Comparison of ENCODE assay signal across 14 mouse cellular contexts in genomic region chr2:173247911-173248310, GRCm38 (mm10). TPM values are rescaled to one million over a fixed set of nuclear protein-coding genes. Genes with fewer than 3 reads are reported as not detected.
DNase-seq lines count a peak whose midpoint lies in the region; ATAC-seq and TF ChIP-seq lines count a peak whose summit lies in the region.
"Had no signal": no experiment of that assay in that cellular context is flagged by ENCODE, and none has a peak within 500 bp of the region (broad histone marks: within the 10 kb centered on the region; RNA-seq: fewer than 3 reads in every experiment).

No protein-coding gene starts in this region.

- no peak for DNase-seq in heart, postnatal 4 days
- no peak for DNase-seq in stomach, postnatal 0 days (ENCODE audit: low spot score)
- DNase-seq in midbrain, embryonic 11.5 days (ENCODE audit: low spot score, missing footprints) = no peak
- no peak for DNase-seq in adrenal gland, postnatal 10 days
- DNase-seq: cerebellum, adult 11-12 months; heart, adult 18-20 months had no signal

- no peak for TF ChIP-seq CTCF in stomach, postnatal 0 days (IDR thresholded peaks at IDR 0.05; ENCODE audit: low read depth)

- H3K4me1 ChIP-seq in heart, embryonic 15.5 days (replicated peaks) = peaks cover 83% of the 10 kb centered on the region
- peaks cover 72% of the 10 kb centered on the region for H3K4me1 ChIP-seq in midbrain, embryonic 12.5 days
- peaks cover 84% of the 10 kb centered on the region for H3K4me1 ChIP-seq in midbrain, embryonic 13.5 days (replicated peaks)
- H3K4me1 ChIP-seq in kidney, embryonic 14.5 days (ENCODE audit: control insufficient read depth, insufficient read depth, low read length) = peaks cover 77% of the 10 kb centered on the region
- peaks cover 17% of the 10 kb centered on the region for H3K4me1 ChIP-seq in stomach, postnatal 0 days (replicated peaks; ENCODE audit: control insufficient read depth, insufficient read depth)
- H3K4me1 ChIP-seq in midbrain, embryonic 11.5 days (ENCODE audit: control insufficient read depth, insufficient read depth, low read length) = peaks cover 36% of the 10 kb centered on the region

- H3K9me3 ChIP-seq in heart, embryonic 15.5 days (replicated peaks) = no peaks in the 10 kb centered on the region
- no peaks in the 10 kb centered on the region for H3K9me3 ChIP-seq in midbrain, embryonic 12.5 days
- no peaks in the 10 kb centered on the region for H3K9me3 ChIP-seq in midbrain, embryonic 13.5 days
- no peaks in the 10 kb centered on the region for H3K9me3 ChIP-seq in kidney, embryonic 14.5 days (ENCODE audit: control insufficient read depth, low read length)
- no peaks in the 10 kb centered on the region for H3K9me3 ChIP-seq in stomach, postnatal 0 days (ENCODE audit: control insufficient read depth, low read length)
- no peaks in the 10 kb centered on the region for H3K9me3 ChIP-seq in midbrain, embryonic 11.5 days (ENCODE audit: control insufficient read depth, low read length)

- no peak for TF ChIP-seq EP300 in stomach, postnatal 0 days (optimal IDR thresholded peaks at IDR 0.05)

- no peak overlapping the region for H3K4me3 ChIP-seq in heart, embryonic 15.5 days
- H3K4me3 ChIP-seq in midbrain, embryonic 12.5 days = no peak overlapping the region
- no peak overlapping the region for H3K4me3 ChIP-seq in midbrain, embryonic 13.5 days (replicated peaks)
- no peak overlapping the region for H3K4me3 ChIP-seq in kidney, embryonic 14.5 days (ENCODE audit: low read length)
- no peak overlapping the region for H3K4me3 ChIP-seq in stomach, postnatal 0 days (ENCODE audit: low read depth, low read length)
- no peak overlapping the region for H3K4me3 ChIP-seq in midbrain, embryonic 11.5 days (ENCODE audit: low read depth, low read length)

- H3K4me2 ChIP-seq in heart, embryonic 15.5 days = no peak overlapping the region
- H3K4me2 ChIP-seq in midbrain, embryonic 12.5 days (replicated peaks) = no peak overlapping the region
- H3K4me2 ChIP-seq in midbrain, embryonic 13.5 days (replicated peaks) = no peak overlapping the region
- H3K4me2 ChIP-seq in kidney, embryonic 14.5 days (replicated peaks; ENCODE audit: low read depth, low read length) = no peak overlapping the region
- no peak overlapping the region for H3K4me2 ChIP-seq in stomach, postnatal 0 days (replicated peaks; ENCODE audit: low read depth)
- no peak overlapping the region for H3K4me2 ChIP-seq in midbrain, embryonic 11.5 days

- H3K36me3 ChIP-seq in heart, embryonic 15.5 days = no peaks in the 10 kb centered on the region
- H3K36me3 ChIP-seq in midbrain, embryonic 12.5 days = no peaks in the 10 kb centered on the region
- H3K36me3 ChIP-seq in midbrain, embryonic 13.5 days = no peaks in the 10 kb centered on the region
- no peaks in the 10 kb centered on the region for H3K36me3 ChIP-seq in kidney, embryonic 14.5 days (ENCODE audit: control insufficient read depth, insufficient read depth, low read length)
- H3K36me3 ChIP-seq in stomach, postnatal 0 days (ENCODE audit: control insufficient read depth, insufficient read depth, low read length) = no peaks in the 10 kb centered on the region
- H3K36me3 ChIP-seq in midbrain, embryonic 11.5 days (ENCODE audit: control insufficient read depth, insufficient read depth, low read length) = no peaks in the 10 kb centered on the region

- 38% methylated on average over 2 of the region's 2 CpGs for WGBS in heart, embryonic 15.5 days
- 52% methylated on average over 2 of the region's 2 CpGs for WGBS in midbrain, embryonic 12.5 days
- WGBS in midbrain, embryonic 13.5 days = 56% methylated on average over 2 of the region's 2 CpGs
- 12% methylated on average over 2 of the region's 2 CpGs for WGBS in kidney, embryonic 14.5 days
- 27% methylated on average over 2 of the region's 2 CpGs for WGBS in stomach, postnatal 0 days
- WGBS in midbrain, embryonic 11.5 days = 69% methylated on average over 2 of the region's 2 CpGs

- H3K9ac ChIP-seq in heart, embryonic 15.5 days = no peak overlapping the region
- H3K9ac ChIP-seq in midbrain, embryonic 12.5 days (replicated peaks) = no peak overlapping the region
- no peak overlapping the region for H3K9ac ChIP-seq in midbrain, embryonic 13.5 days (replicated peaks)
- H3K9ac ChIP-seq in kidney, embryonic 14.5 days (ENCODE audit: low read depth, low read length) = peak overlapping the region; percentile 4; the same call in 1 of the 2 replicates
- H3K9ac ChIP-seq in stomach, postnatal 0 days (ENCODE audit: low read length) = no peak overlapping the region
- no peak overlapping the region for H3K9ac ChIP-seq in midbrain, embryonic 11.5 days (ENCODE audit: low read length)
- H3K9ac ChIP-seq: liver, embryonic 14.5 days had no signal

- H3K27ac ChIP-seq in heart, embryonic 15.5 days = peak overlapping the region; percentile 20; the same call in 1 of the 2 replicates
- H3K27ac ChIP-seq in midbrain, embryonic 12.5 days (replicated peaks) = 0 out of 2 replicates have a peak overlapping the region, but pooled peaks have one; percentile 15
- H3K27ac ChIP-seq in midbrain, embryonic 13.5 days = no peak overlapping the region
- H3K27ac ChIP-seq in kidney, embryonic 14.5 days (ENCODE audit: low read depth, low read length) = peak overlapping the region; percentile 65; the same call in 1 of the 2 replicates
- H3K27ac ChIP-seq in stomach, postnatal 0 days (replicated peaks) = 0 out of 2 replicates have a peak overlapping the region, but pooled peaks have one; percentile 49
- H3K27ac ChIP-seq in midbrain, embryonic 11.5 days (ENCODE audit: low read depth, low read length) = no peak overlapping the region
- H3K27ac ChIP-seq: liver, embryonic 14.5 days had no signal

- no peaks in the 10 kb centered on the region for H3K27me3 ChIP-seq in heart, embryonic 15.5 days
- H3K27me3 ChIP-seq in midbrain, embryonic 12.5 days = peaks cover 27% of the 10 kb centered on the region
- H3K27me3 ChIP-seq in midbrain, embryonic 13.5 days = 0 out of 2 replicates have a peak, but pooled peaks cover 11% of the 10 kb centered on the region
- H3K27me3 ChIP-seq in kidney, embryonic 14.5 days (ENCODE audit: control insufficient read depth, insufficient read depth, low read length) = no peaks in the 10 kb centered on the region
- H3K27me3 ChIP-seq in stomach, postnatal 0 days (ENCODE audit: control insufficient read depth, insufficient read depth, low read length) = no peaks in the 10 kb centered on the region
- H3K27me3 ChIP-seq in midbrain, embryonic 11.5 days (ENCODE audit: control insufficient read depth, insufficient read depth, low read length) = peaks cover 4% of the 10 kb centered on the region; the same call in 1 of the 2 replicates

- no peak for ATAC-seq in heart, embryonic 15.5 days (replicated peaks; ENCODE audit: insufficient number of reproducible peaks, insufficient read depth, low FRiP score, low read depth)
- ATAC-seq in midbrain, embryonic 12.5 days (ENCODE audit: low FRiP score, low read depth) = no peak
- ATAC-seq in midbrain, embryonic 13.5 days = no peak
- no peak for ATAC-seq in kidney, embryonic 14.5 days (ENCODE audit: low FRiP score, low TSS enrichment)
- ATAC-seq in stomach, postnatal 0 days (ENCODE audit: low FRiP score, low TSS enrichment) = 0 out of 2 replicates have a peak, but pooled peaks have one; percentile 5
- ATAC-seq in midbrain, embryonic 11.5 days (ENCODE audit: low FRiP score) = no peak
- ATAC-seq: activated CD4-positive, CD25-positive, alpha-beta regulatory T cell, adult 4 months had no signal

RNA-seq across cellular contexts. Expression of gene Pmepa1, which starts 28.4 kb away (rescaled TPM):
- polyA plus RNA-seq in heart, embryonic 15.5 days (2015; fragmentation: Nextera tagmentation; extraction: Ambion mirVana) = 4.6 and 5.1 TPM in 2 replicates
- 10 to 100 TPM; 53.5 to 57.3 TPM for total RNA-seq in heart, postnatal 4 days (2021)
- 4.6 and 4.8 TPM in 2 replicates for polyA plus RNA-seq in midbrain, embryonic 12.5 days (2016; fragmentation: Nextera tagmentation; extraction: Ambion mirVana)
- 3.9 and 4.7 TPM in 2 replicates for polyA plus RNA-seq in midbrain, embryonic 13.5 days (2015; fragmentation: Nextera tagmentation; extraction: Ambion mirVana)
- polyA plus RNA-seq in kidney, embryonic 14.5 days (2014; fragmentation: Nextera tagmentation; extraction: Ambion mirVana) = 4.9 and 5.8 TPM in 2 replicates
- 6.1 and 7.0 TPM in 2 replicates for polyA plus RNA-seq in stomach, postnatal 0 days (2015; fragmentation: Nextera tagmentation; extraction: Ambion mirVana)
- 3.2 and 3.4 TPM in 2 replicates for polyA plus RNA-seq in midbrain, embryonic 11.5 days (2014; fragmentation: Nextera tagmentation; extraction: Ambion mirVana)
- total RNA-seq in adrenal gland, postnatal 10 days (2021) = 100 to 1,000 TPM in 1 of 2 experiments, 10 to 100 TPM in 1; 83.1 to 111 TPM

RNA-seq across cellular contexts. Expression of gene Zbp1, which starts 29.2 kb away (rescaled TPM):
- polyA plus RNA-seq in heart, embryonic 15.5 days (2015; fragmentation: Nextera tagmentation; extraction: Ambion mirVana) = 0.68 and 2.3 TPM in 2 replicates
- total RNA-seq in heart, postnatal 4 days (2021) = under 1 TPM in 1 of 2 experiments, not detected in 1; 0.14 TPM
- 0.63 and 0.80 TPM in 2 replicates for polyA plus RNA-seq in midbrain, embryonic 12.5 days (2016; fragmentation: Nextera tagmentation; extraction: Ambion mirVana)
- 0.27 and 0.50 TPM in 2 replicates for polyA plus RNA-seq in midbrain, embryonic 13.5 days (2015; fragmentation: Nextera tagmentation; extraction: Ambion mirVana)
- polyA plus RNA-seq in kidney, embryonic 14.5 days (2014; fragmentation: Nextera tagmentation; extraction: Ambion mirVana) = 0.26 TPM in 1 of 2 replicates, not detected in the other
- polyA plus RNA-seq in stomach, postnatal 0 days (2015; fragmentation: Nextera tagmentation; extraction: Ambion mirVana) = 4.6 and 5.0 TPM in 2 replicates
- polyA plus RNA-seq in midbrain, embryonic 11.5 days (2014; fragmentation: Nextera tagmentation; extraction: Ambion mirVana) = 0.46 and 0.55 TPM in 2 replicates
- total RNA-seq in adrenal gland, postnatal 10 days (2021) = 1 to 10 TPM in 1 of 2 experiments, under 1 TPM in 1; 0.90 to 2.3 TPM
- total RNA-seq: layer of hippocampus, postnatal 10 days; left cerebral cortex, postnatal 36 days had no signal

Comparison
In these comparisons a context has a peak if more than half of its experiments do, and no peak if none do; other contexts are left out.
1. H3K27ac ChIP-seq: peak in heart, embryonic 15.5 days (single experiment), midbrain, embryonic 12.5 days (single experiment), kidney, embryonic 14.5 days (single experiment) and stomach, postnatal 0 days (single experiment); none in midbrain, embryonic 13.5 days (single experiment) and midbrain, embryonic 11.5 days (single experiment).